Mouse (Mus musculus): Measurements from ENCODE around the gene Miga2. TPM values are rescaled to one million over a fixed set of nuclear protein-coding genes. Genes with fewer than 3 reads are reported as not detected.

The Miga2 gene
- total and polyA plus RNA-seq, 3 experiments, result 64.3 to 90.3 (median 74.2) TPM

- Histone ChIP-seq H3K79me2 (replicated peaks; ENCODE audit: control insufficient read depth, insufficient read depth, low read length) (no peaks in the 10 kb centered on the region), H3K27me3 (ENCODE audit: control insufficient read depth, insufficient read depth, low read length) (no peaks in the 10 kb centered on the region), H3K9ac (ENCODE audit: low read depth, low read length) (no peak overlapping the region), H3K4me1 (ENCODE audit: control insufficient read depth, insufficient read depth, low read length) (peaks cover 3% of the 10 kb centered on the region), H3K27ac (peak overlapping the region; percentile 32; the same call in 1 of the 2 replicates), H3K4me3 (no peak overlapping the region), H3K36me3 (ENCODE audit: control insufficient read depth, insufficient read depth, low read length) (peaks cover 2% of the 10 kb centered on the region; the same call in 1 of the 2 replicates)
- intact Hi-C loops (cut with DNase I), result no loop called here
- peak in 1 of 2 experiments; percentile 10 for DNase-seq
- no peak for TF ChIP-seq EP300 (IDR thresholded peaks at IDR 0.05; ENCODE audit: insufficient read depth, low read depth, low read length)
- TF ChIP-seq CTCF (IDR thresholded peaks at IDR 0.05), result no peak
- TF ChIP-seq POLR2A (IDR thresholded peaks at IDR 0.05; ENCODE audit: insufficient read depth, low read depth, low read length), result no peak
- 68% methylated on average over 2 of the region's 2 CpGs for WGBS
These were observed 38.8 kb downstream of the Miga2 start for GRCm38 (mm10) chr2:30402843-30403242.

- intact Hi-C loops (cut with DNase I), result no loop called here
- Histone ChIP-seq H3K36me3 (ENCODE audit: control insufficient read depth, insufficient read depth, low read length) (peaks cover 2% of the 10 kb centered on the region; the same call in 1 of the 2 replicates), H3K79me2 (replicated peaks; ENCODE audit: control insufficient read depth, insufficient read depth, low read length) (no peaks in the 10 kb centered on the region), H3K27me3 (ENCODE audit: control insufficient read depth, insufficient read depth, low read length) (no peaks in the 10 kb centered on the region), H3K9ac (ENCODE audit: low read depth, low read length) (no peak overlapping the region), H3K27ac (no peak overlapping the region), H3K4me3 (no peak overlapping the region), H3K4me1 (ENCODE audit: control insufficient read depth, insufficient read depth, low read length) (peaks cover 6% of the 10 kb centered on the region)
- no peak for DNase-seq
- TF ChIP-seq CTCF (IDR thresholded peaks at IDR 0.05) (peak; percentile 55), EP300 (IDR thresholded peaks at IDR 0.05; ENCODE audit: insufficient read depth, low read depth, low read length) (no peak), POLR2A (IDR thresholded peaks at IDR 0.05; ENCODE audit: insufficient read depth, low read depth, low read length) (no peak)
- WGBS, result 93% methylated on average over 1 of the region's 1 CpGs
These were observed 39.8 kb downstream of the Miga2 start for GRCm38 (mm10) chr2:30403870-30404269.

GRCm38 (mm10) chr2:30407221-30407620 lies 43.2 kb downstream of the Miga2 start:
- H3K36me3 ChIP-seq (ENCODE audit: control insufficient read depth, insufficient read depth, low read length), result peaks cover 6% of the 10 kb centered on the region; the same call in 1 of the 2 replicates
- no peaks in the 10 kb centered on the region for H3K27me3 ChIP-seq (ENCODE audit: control insufficient read depth, insufficient read depth, low read length)
- no peaks in the 10 kb centered on the region for H3K79me2 ChIP-seq (replicated peaks; ENCODE audit: control insufficient read depth, insufficient read depth, low read length)
- no peak overlapping the region for H3K4me3 ChIP-seq
- intact Hi-C loops (cut with DNase I), result no loop called here
- H3K9ac ChIP-seq (ENCODE audit: low read depth, low read length), result no peak overlapping the region
- TF ChIP-seq POLR2A (IDR thresholded peaks at IDR 0.05; ENCODE audit: insufficient read depth, low read depth, low read length) (no peak), EP300 (IDR thresholded peaks at IDR 0.05; ENCODE audit: insufficient read depth, low read depth, low read length) (no peak), CTCF (IDR thresholded peaks at IDR 0.05) (no peak)
- H3K4me1 ChIP-seq (ENCODE audit: control insufficient read depth, insufficient read depth, low read length), result peaks cover 11% of the 10 kb centered on the region
- DNase-seq, result no peak
- no peak overlapping the region for H3K27ac ChIP-seq
- 74% methylated on average over 2 of the region's 2 CpGs for WGBS

DNA sequence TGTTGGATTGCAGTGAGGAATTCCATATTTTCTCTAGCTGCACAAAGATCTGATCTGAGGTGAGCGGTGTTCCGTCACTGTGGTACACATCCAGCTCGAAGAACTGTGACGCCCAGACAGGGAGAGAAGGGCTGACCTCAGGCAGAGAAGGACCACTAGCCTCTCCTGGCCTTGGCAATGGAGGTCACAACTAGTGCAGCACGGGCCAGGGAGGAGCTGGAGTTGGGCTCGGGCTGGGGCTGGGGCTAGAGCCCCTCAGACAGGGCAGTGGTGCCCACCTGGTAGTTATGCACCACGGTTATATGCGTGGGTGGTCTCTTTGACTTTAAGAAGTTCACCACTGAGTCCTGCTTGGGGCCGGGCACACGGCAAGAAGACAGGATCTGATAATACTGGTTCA lies 43.7 kb downstream of the Miga2 start:
- 79% methylated on average over 10 of the region's 10 CpGs for WGBS

DNA sequence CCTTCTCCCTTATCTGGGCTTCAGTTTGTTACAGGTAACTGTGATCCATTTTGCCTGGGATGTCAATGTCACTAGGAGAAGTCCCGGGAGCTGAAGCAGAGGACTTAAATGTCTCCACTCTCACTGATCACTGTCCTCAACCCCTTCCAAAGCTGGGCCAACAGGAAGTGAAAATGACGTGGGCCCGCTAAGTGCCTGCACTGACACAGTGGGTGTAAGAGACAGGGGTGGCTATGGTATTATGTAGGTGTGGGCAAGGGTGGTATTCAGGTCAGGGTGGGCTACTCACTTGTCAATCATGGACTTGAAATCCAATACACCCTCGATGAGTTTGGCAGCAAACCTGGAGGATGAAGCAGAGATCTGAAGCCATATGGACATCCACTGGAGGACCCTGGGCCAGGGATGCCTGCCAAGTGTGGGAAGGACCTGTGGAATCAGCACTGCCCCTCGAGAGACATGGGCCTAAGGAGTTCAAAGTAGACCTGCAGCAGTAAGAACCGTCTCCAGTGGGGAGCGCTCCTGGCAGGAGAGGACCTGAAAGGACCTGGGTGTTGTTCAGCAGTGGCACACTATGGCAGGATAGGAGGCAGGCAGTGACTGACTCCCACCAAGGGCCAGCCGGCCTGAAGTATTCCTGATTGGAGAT lies 44.5 kb downstream of the Miga2 start:
- intact Hi-C loops (cut with DNase I), result no loop called here
- no peak overlapping the region for H3K4me3 ChIP-seq
- peak overlapping the region; percentile 42 for H3K27ac ChIP-seq
- H3K9ac ChIP-seq (ENCODE audit: low read depth, low read length), result no peak overlapping the region
- peaks cover 4% of the 10 kb centered on the region; the same call in 1 of the 2 replicates for H3K36me3 ChIP-seq (ENCODE audit: control insufficient read depth, insufficient read depth, low read length)
- 58% methylated on average over 8 of the region's 8 CpGs for WGBS
- H3K79me2 ChIP-seq (replicated peaks; ENCODE audit: control insufficient read depth, insufficient read depth, low read length), result no peaks in the 10 kb centered on the region
- H3K4me1 ChIP-seq (ENCODE audit: control insufficient read depth, insufficient read depth, low read length), result peaks cover 9% of the 10 kb centered on the region
- no peak for DNase-seq
- H3K27me3 ChIP-seq (ENCODE audit: control insufficient read depth, insufficient read depth, low read length), result no peaks in the 10 kb centered on the region
- TF ChIP-seq EP300 (IDR thresholded peaks at IDR 0.05; ENCODE audit: insufficient read depth, low read depth, low read length) (no peak), POLR2A (IDR thresholded peaks at IDR 0.05; ENCODE audit: insufficient read depth, low read depth, low read length) (no peak), CTCF (IDR thresholded peaks at IDR 0.05) (no peak)

More for the DNA sequence above, 43.7 kb downstream of the Miga2 start:
- Histone ChIP-seq H3K4me1 (ENCODE audit: control insufficient read depth, insufficient read depth, low read length) (peaks cover 10% of the 10 kb centered on the region), H3K27me3 (ENCODE audit: control insufficient read depth, insufficient read depth, low read length) (no peaks in the 10 kb centered on the region), H3K36me3 (ENCODE audit: control insufficient read depth, insufficient read depth, low read length) (peaks cover 6% of the 10 kb centered on the region; the same call in 1 of the 2 replicates), H3K27ac (no peak overlapping the region; the same call in 1 of the 2 replicates), H3K9ac (ENCODE audit: low read depth, low read length) (no peak overlapping the region), H3K79me2 (replicated peaks; ENCODE audit: control insufficient read depth, insufficient read depth, low read length) (no peaks in the 10 kb centered on the region), H3K4me3 (no peak overlapping the region)
- intact Hi-C loops (cut with DNase I), result no loop called here
- TF ChIP-seq EP300 (IDR thresholded peaks at IDR 0.05; ENCODE audit: insufficient read depth, low read depth, low read length) (no peak), POLR2A (IDR thresholded peaks at IDR 0.05; ENCODE audit: insufficient read depth, low read depth, low read length) (no peak)
- DNase-seq, result no peak

- Histone ChIP-seq H3K27me3 (ENCODE audit: control insufficient read depth, insufficient read depth, low read length) (no peaks in the 10 kb centered on the region), H3K36me3 (ENCODE audit: control insufficient read depth, insufficient read depth, low read length) (peaks cover 4% of the 10 kb centered on the region; the same call in 1 of the 2 replicates), H3K4me3 (no peak overlapping the region), H3K79me2 (replicated peaks; ENCODE audit: control insufficient read depth, insufficient read depth, low read length) (no peaks in the 10 kb centered on the region), H3K27ac (peak overlapping the region; percentile 80), H3K4me1 (ENCODE audit: control insufficient read depth, insufficient read depth, low read length) (peaks cover 15% of the 10 kb centered on the region), H3K9ac (ENCODE audit: low read depth, low read length) (no peak overlapping the region)
- intact Hi-C loops (cut with DNase I), result no loop called here
- TF ChIP-seq POLR2A (IDR thresholded peaks at IDR 0.05; ENCODE audit: insufficient read depth, low read depth, low read length), result no peak
- peak; percentile 92 for TF ChIP-seq EP300 (IDR thresholded peaks at IDR 0.05; ENCODE audit: insufficient read depth, low read depth, low read length)
- TF ChIP-seq CTCF (IDR thresholded peaks at IDR 0.05), result no peak
- 64% methylated on average over 5 of the region's 5 CpGs for WGBS
- DNase-seq, result peak in 1 of 2 experiments; percentile 81
These were observed 45.6 kb downstream of the Miga2 start for GRCm38 (mm10) chr2:30409454-30410176.

Measured in heart, adult 2 months (tissue).